Mouse (Mus musculus) heart, embryonic 13.5 days (tissue): Measurements from ENCODE around the gene Ube2g2. TPM values are rescaled to one million over a fixed set of nuclear protein-coding genes. Genes with fewer than 3 reads are reported as not detected.

Experiments used
- ATAC-seq: fragments of 200-750 bp; cut with Nextera tagmentation; 2 replicates; pipeline ENCODE4 v1.8.0; 2017; ENCODE audit warnings: moderate TSS enrichment; ENCODE audit not compliant: insufficient number of reproducible peaks, low FRiP score, low TSS enrichment; ENCODE audit errors: extremely low read depth
- H3K27ac ChIP-seq: fragments of 300-500 bp; sonication (generic); replicated peaks from 2 replicates; pipeline ENCODE4 v1.5.1; 2015; ENCODE audit warnings: moderate library complexity, mild to moderate bottlenecking, inconsistent platforms
- H3K27me3 ChIP-seq: fragments of 300-500 bp; sonication (generic); replicated peaks from 2 replicates; pipeline ENCODE4 v1.6.1; 2015; ENCODE audit warnings: mild to moderate bottlenecking, inconsistent platforms
- H3K36me3 ChIP-seq: fragments of 300-500 bp; sonication (generic); 2 replicates; pipeline ENCODE4 v1.6.1; 2015; ENCODE audit warnings: mild to moderate bottlenecking, inconsistent platforms
- H3K4me1 ChIP-seq: fragments of 300-500 bp; sonication (generic); 2 replicates; pipeline ENCODE4 v1.6.1; 2015; ENCODE audit warnings: inconsistent platforms
- H3K4me2 ChIP-seq: fragments of 300-500 bp; sonication (generic); 2 replicates; pipeline ENCODE4 v1.6.1; 2015; ENCODE audit warnings: inconsistent platforms, mild to moderate bottlenecking, moderate library complexity
- H3K4me3 ChIP-seq: fragments of 300-500 bp; sonication (generic); 2 replicates; pipeline ENCODE4 v1.5.1; 2015; ENCODE audit warnings: moderate library complexity, mild to moderate bottlenecking, inconsistent platforms
- H3K9ac ChIP-seq: fragments of 300-500 bp; sonication (generic); 2 replicates; pipeline ENCODE4 v1.6.1; 2015; ENCODE audit warnings: inconsistent platforms, mild to moderate bottlenecking, moderate library complexity
- H3K9me3 ChIP-seq: fragments of 300-500 bp; sonication (generic); 2 replicates; pipeline ENCODE4 v1.6.1; 2016; ENCODE audit warnings: inconsistent platforms
- WGBS: fragments of 180-500 bp; shearing (Covaris S2); methylation state at CpG from one replicate; pipeline ENCODE4 v1.1.7; 2015; ENCODE audit warnings: mixed read lengths; 5-methylcytosine and 5-hydroxymethylcytosine counted together
- polyA plus RNA-seq: library from polyadenylated mRNA; unstranded; fragments of >200 nt; fragmentation: Nextera tagmentation; extraction: Ambion mirVana; gene quantifications from 2 replicates; pipeline ENCODE4 v1.2.1, GENCODE M21; 2015

Ube2g2 gene
- 78.6 and 81.9 TPM in 2 replicates for polyA plus RNA-seq

- H3K4me1 ChIP-seq: peaks cover 47% of the 10 kb centered on the region
- no peaks in the 10 kb centered on the region for H3K9me3 ChIP-seq
- under 1% methylated on average over 96 of the region's 96 CpGs for WGBS
- H3K9ac ChIP-seq: peak within 1 kb of the TSS; percentile 99
- H3K4me3 ChIP-seq: peak within 1 kb of the TSS; percentile 99
- H3K27ac ChIP-seq: peak within 1 kb of the TSS; percentile 94
- peak; percentile 84 for ATAC-seq
- H3K36me3 ChIP-seq: peaks cover 29% of the 10 kb centered on the region
- no peaks in the 10 kb centered on the region for H3K27me3 ChIP-seq
- H3K4me2 ChIP-seq: peak within 1 kb of the TSS; percentile 89
Observed at GRCm38 (mm10) chr10:77622055-77622988, at the start of gene Ube2g2. Ube2g2 (plus strand) TSS chr10:77622275.

- H3K36me3 ChIP-seq: no peaks in the 10 kb centered on the region
- H3K4me3 ChIP-seq: no peak overlapping the region
- no peak overlapping the region for H3K27ac ChIP-seq
- WGBS: 75% methylated on average over 1 of the region's 1 CpGs
- no peaks in the 10 kb centered on the region for H3K4me1 ChIP-seq
- H3K4me2 ChIP-seq: no peak overlapping the region
- no peak overlapping the region for H3K9ac ChIP-seq
- ATAC-seq: no peak
- no peaks in the 10 kb centered on the region for H3K9me3 ChIP-seq
- peaks cover 9% of the 10 kb centered on the region for H3K27me3 ChIP-seq
Observed at GRCm38 (mm10) chr10:77573162-77573561, 48.9 kb upstream of the Ube2g2 start.

- H3K4me2 ChIP-seq: peak overlapping the region; percentile 97
- no peak for ATAC-seq
- no peak overlapping the region for H3K4me3 ChIP-seq
- H3K4me1 ChIP-seq: peaks cover 34% of the 10 kb centered on the region
- WGBS: 49% methylated on average over 10 of the region's 10 CpGs
- no peaks in the 10 kb centered on the region for H3K27me3 ChIP-seq
- no peaks in the 10 kb centered on the region for H3K36me3 ChIP-seq
- H3K9ac ChIP-seq: peak overlapping the region; percentile 76; the same call in 1 of the 2 replicates
- H3K27ac ChIP-seq: peak overlapping the region; percentile 94; the same call in 1 of the 2 replicates
- no peaks in the 10 kb centered on the region for H3K9me3 ChIP-seq
Observed at GRCm38 (mm10) chr10:77580027-77580920, 41.8 kb upstream of the Ube2g2 start.

- peak overlapping the region; percentile 97 for H3K4me2 ChIP-seq
- H3K27ac ChIP-seq: peak overlapping the region; percentile 94
- H3K27me3 ChIP-seq: no peaks in the 10 kb centered on the region
- no peak for ATAC-seq
- WGBS: 3% methylated on average over 8 of the region's 8 CpGs
- H3K9me3 ChIP-seq: no peaks in the 10 kb centered on the region
- peaks cover 37% of the 10 kb centered on the region for H3K4me1 ChIP-seq
- H3K9ac ChIP-seq: peak overlapping the region; percentile 76
- peaks cover under 1% of the 10 kb centered on the region; the same call in 1 of the 2 replicates for H3K36me3 ChIP-seq
- peak overlapping the region; percentile 80 for H3K4me3 ChIP-seq
Observed at GRCm38 (mm10) chr10:77581023-77581407, 41.1 kb upstream of the Ube2g2 start.

GRCm38 (mm10) chr10:77581408-77582284, 40.4 kb upstream of the Ube2g2 start, which contains the start of gene Pttg1ip:
Pttg1ip (plus strand) TSS chr10:77581720.
- peak; percentile 97 for ATAC-seq
- peaks cover 43% of the 10 kb centered on the region for H3K4me1 ChIP-seq
- WGBS: under 1% methylated on average over 63 of the region's 64 CpGs

GRCm38 (mm10) chr10:77582285-77582618, 39.8 kb upstream of the Ube2g2 start:
- Histone ChIP-seq H3K4me2 (peak overlapping the region; percentile 97), H3K27me3 (no peaks in the 10 kb centered on the region), H3K9ac (peak overlapping the region; percentile 92), H3K4me1 (peaks cover 46% of the 10 kb centered on the region), H3K36me3 (peaks cover 12% of the 10 kb centered on the region), H3K4me3 (peak overlapping the region; percentile 80), H3K9me3 (no peaks in the 10 kb centered on the region), H3K27ac (peak overlapping the region; percentile 94)
- 5% methylated on average over 8 of the region's 8 CpGs for WGBS
- ATAC-seq: no peak

More at GRCm38 (mm10) chr10:77581408-77582284, 40.4 kb upstream of the Ube2g2 start, which contains the start of gene Pttg1ip:
- peak within 1 kb of the TSS; percentile 80 for H3K4me3 ChIP-seq
- H3K9ac ChIP-seq: peak within 1 kb of the TSS; percentile 92
- H3K9me3 ChIP-seq: no peaks in the 10 kb centered on the region
- H3K4me2 ChIP-seq: peak within 1 kb of the TSS; percentile 97
- H3K36me3 ChIP-seq: peaks cover 7% of the 10 kb centered on the region; the same call in 1 of the 2 replicates
- H3K27ac ChIP-seq: peak within 1 kb of the TSS; percentile 94
- H3K27me3 ChIP-seq: no peaks in the 10 kb centered on the region

GRCm38 (mm10) chr10:77583795-77584422, 38.2 kb upstream of the Ube2g2 start:
- 54% methylated on average over 10 of the region's 10 CpGs for WGBS
- peak overlapping the region; percentile 97 for H3K4me2 ChIP-seq
- peaks cover 29% of the 10 kb centered on the region for H3K36me3 ChIP-seq
- H3K4me3 ChIP-seq: peak overlapping the region; percentile 6; the same call in 1 of the 2 replicates
- H3K9me3 ChIP-seq: no peaks in the 10 kb centered on the region
- peak overlapping the region; percentile 42; the same call in 1 of the 2 replicates for H3K27ac ChIP-seq
- peak overlapping the region; percentile 50; the same call in 1 of the 2 replicates for H3K9ac ChIP-seq
- H3K4me1 ChIP-seq: peaks cover 62% of the 10 kb centered on the region
- ATAC-seq: no peak
- no peaks in the 10 kb centered on the region for H3K27me3 ChIP-seq

GRCm38 (mm10) chr10:77586637-77587036, 35.4 kb upstream of the Ube2g2 start:
- H3K9me3 ChIP-seq: no peaks in the 10 kb centered on the region
- ATAC-seq: no peak
- no peaks in the 10 kb centered on the region for H3K27me3 ChIP-seq
- peaks cover 48% of the 10 kb centered on the region for H3K36me3 ChIP-seq
- H3K27ac ChIP-seq: no peak overlapping the region
- H3K4me2 ChIP-seq: no peak overlapping the region
- WGBS: 89% methylated on average over 3 of the region's 3 CpGs
- no peak overlapping the region for H3K9ac ChIP-seq
- peaks cover 73% of the 10 kb centered on the region for H3K4me1 ChIP-seq
- H3K4me3 ChIP-seq: no peak overlapping the region

GRCm38 (mm10) chr10:77587091-77587775, 34.8 kb upstream of the Ube2g2 start:
- WGBS: 91% methylated on average over 6 of the region's 6 CpGs
- peaks cover 54% of the 10 kb centered on the region for H3K36me3 ChIP-seq
- no peak overlapping the region for H3K4me2 ChIP-seq
- H3K9me3 ChIP-seq: no peaks in the 10 kb centered on the region
- no peak overlapping the region for H3K4me3 ChIP-seq
- H3K27ac ChIP-seq: no peak overlapping the region
- no peak for ATAC-seq
- no peaks in the 10 kb centered on the region for H3K27me3 ChIP-seq
- H3K9ac ChIP-seq: peak overlapping the region; percentile 28; the same call in 1 of the 2 replicates
- peaks cover 75% of the 10 kb centered on the region for H3K4me1 ChIP-seq
